Comparison of ENCODE assay signal across 9 mouse cellular contexts in the genomic region with DNA sequence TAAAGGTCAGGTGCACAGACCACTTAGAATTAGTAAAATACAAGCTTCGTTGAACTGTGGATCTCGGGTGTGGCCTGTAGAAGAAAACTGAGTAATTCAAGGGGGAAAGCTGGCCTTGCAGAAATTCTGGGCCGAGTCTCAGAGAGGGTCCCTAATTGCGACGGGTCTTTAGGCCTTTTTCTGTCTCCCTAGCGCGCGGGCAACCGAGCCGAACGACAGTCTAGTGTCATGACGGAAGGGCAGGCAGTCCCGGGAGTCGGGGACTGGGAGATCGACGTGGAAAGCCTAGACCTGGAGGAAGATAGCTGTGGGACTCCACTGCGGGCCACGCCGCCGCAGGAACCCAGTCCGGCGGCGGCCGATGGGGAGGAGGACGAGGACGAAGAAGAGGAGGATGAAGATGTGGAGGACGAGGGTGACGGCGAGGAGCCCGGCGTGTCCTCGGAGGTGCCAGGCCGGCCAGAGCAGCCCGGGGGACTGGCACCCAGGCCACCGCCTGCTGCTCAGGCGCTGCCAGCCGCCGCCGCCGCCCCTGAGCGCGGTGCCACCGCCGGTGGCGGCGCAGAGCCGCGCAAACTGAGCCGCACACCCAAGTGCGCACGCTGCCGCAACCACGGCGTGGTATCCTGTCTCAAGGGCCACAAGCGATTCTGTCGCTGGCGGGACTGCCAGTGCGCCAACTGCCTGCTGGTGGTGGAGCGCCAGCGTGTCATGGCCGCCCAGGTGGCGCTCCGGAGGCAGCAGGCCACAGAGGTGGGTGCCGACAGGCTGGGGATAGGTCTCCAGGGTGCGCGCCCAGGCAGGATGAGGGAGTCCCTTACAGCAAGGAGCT. TPM values are rescaled to one million over a fixed set of nuclear protein-coding genes. Genes with fewer than 3 reads are reported as not detected.
DNase-seq lines count a peak whose midpoint lies in the region; ATAC-seq and TF ChIP-seq lines count a peak whose summit lies in the region.
"Had no signal": no experiment of that assay in that cellular context is flagged by ENCODE, and none has a peak within 500 bp of the region (broad histone marks: within the 10 kb centered on the region; RNA-seq: fewer than 3 reads in every experiment).

No protein-coding gene starts in this region.

- H3K4me2 ChIP-seq in embryonic facial prominence, embryonic 13.5 days: peak overlapping the region; percentile 75
- peak overlapping the region; percentile 72 for H3K4me2 ChIP-seq in neural tube, embryonic 12.5 days (replicated peaks)

- TF ChIP-seq CTCF in C2C12 (IDR thresholded peaks at IDR 0.05; ENCODE audit: control insufficient read depth, insufficient read depth, insufficient read length): peak; percentile 41

- H3K9ac ChIP-seq in embryonic facial prominence, embryonic 13.5 days: peak overlapping the region; percentile 70
- H3K9ac ChIP-seq in neural tube, embryonic 12.5 days: peak overlapping the region; percentile 38; the same call in 1 of the 2 replicates

- peak overlapping the region; percentile 39 for H3ac ChIP-seq in C2C12 (ENCODE audit: control insufficient read depth, insufficient read length, low read depth)

- H3K79me3 ChIP-seq in C2C12 (ENCODE audit: low read depth): no peaks in the 10 kb centered on the region

- no peak overlapping the region for H3K27ac ChIP-seq in embryonic facial prominence, embryonic 13.5 days
- peak overlapping the region; percentile 56; the same call in 1 of the 2 replicates for H3K27ac ChIP-seq in limb, embryonic 10.5 days
- H3K27ac ChIP-seq in neural tube, embryonic 12.5 days: no peak overlapping the region

- H3K79me2 ChIP-seq in C2C12 (ENCODE audit: control insufficient read depth, insufficient read depth): no peaks in the 10 kb centered on the region

- DNase-seq in embryo, embryonic 11 days: peak; percentile 41
- no peak for DNase-seq in embryo, embryonic 9.5 days (ENCODE audit: extremely low spot score)
- peak; percentile 13 to 31 for DNase-seq in heart, postnatal 14 days
- DNase-seq in limb, embryonic 10.5 days (ENCODE audit: low spot score): peak; percentile 73
- no peak for DNase-seq in MN1 (ENCODE audit: low spot score)

- no peaks in the 10 kb centered on the region for H3K36me3 ChIP-seq in C2C12 (ENCODE audit: control insufficient read depth, insufficient read depth)
- H3K36me3 ChIP-seq in embryonic facial prominence, embryonic 13.5 days: no peaks in the 10 kb centered on the region
- no peaks in the 10 kb centered on the region for H3K36me3 ChIP-seq in limb, embryonic 10.5 days
- no peaks in the 10 kb centered on the region for H3K36me3 ChIP-seq in neural tube, embryonic 12.5 days

- WGBS in embryonic facial prominence, embryonic 13.5 days: under 1% methylated on average over 65 of the region's 66 CpGs
- under 1% methylated on average over 66 of the region's 66 CpGs for WGBS in limb, embryonic 10.5 days
- WGBS in neural tube, embryonic 12.5 days: under 1% methylated on average over 66 of the region's 66 CpGs

- no peaks in the 10 kb centered on the region for H3K27me3 ChIP-seq in C2C12 (ENCODE audit: control insufficient read depth, insufficient read depth, insufficient read length)
- peaks cover 99% of the 10 kb centered on the region for H3K27me3 ChIP-seq in embryonic facial prominence, embryonic 13.5 days
- H3K27me3 ChIP-seq in limb, embryonic 10.5 days (ENCODE audit: low read depth, poor library complexity, severe bottlenecking): peaks cover 99% of the 10 kb centered on the region
- H3K27me3 ChIP-seq in neural tube, embryonic 12.5 days (replicated peaks): peaks cover 96% of the 10 kb centered on the region

- peaks cover 26% of the 10 kb centered on the region for H3K4me1 ChIP-seq in embryonic facial prominence, embryonic 13.5 days
- H3K4me1 ChIP-seq in limb, embryonic 10.5 days: peaks cover 32% of the 10 kb centered on the region
- H3K4me1 ChIP-seq in neural tube, embryonic 12.5 days: peaks cover 18% of the 10 kb centered on the region

- H3K9me3 ChIP-seq in embryonic facial prominence, embryonic 13.5 days: no peaks in the 10 kb centered on the region
- H3K9me3 ChIP-seq in limb, embryonic 10.5 days (replicated peaks): no peaks in the 10 kb centered on the region
- H3K9me3 ChIP-seq in neural tube, embryonic 12.5 days: no peaks in the 10 kb centered on the region

- 0 out of 2 replicates have a peak, but pooled peaks have one; percentile 17 for ATAC-seq in embryonic facial prominence, embryonic 13.5 days (ENCODE audit: insufficient number of reproducible peaks, insufficient read depth, low FRiP score, low TSS enrichment, low read depth)
- ATAC-seq in neural tube, embryonic 12.5 days (ENCODE audit: low FRiP score, low read depth): no peak

- H3K4me3 ChIP-seq in C2C12 (ENCODE audit: insufficient read depth, poor library complexity, severe bottlenecking): peak overlapping the region; percentile 23
- H3K4me3 ChIP-seq in embryonic facial prominence, embryonic 13.5 days: peak overlapping the region; percentile 49
- H3K4me3 ChIP-seq in limb, embryonic 10.5 days: peak overlapping the region; percentile 55
- H3K4me3 ChIP-seq in neural tube, embryonic 12.5 days: peak overlapping the region; percentile 36

- intact Hi-C loops in heart, postnatal 14 days (cut with DNase I): loop anchor here (5.0 kb wide), 1 partner anchor 66 kb away; no protein-coding TSS in a partner anchor

TF ChIP-seq in C2C12, 6 proteins besides CTCF, POLR2A, EP300 and RAD21:
- TF ChIP-seq CEBPB (IDR thresholded peaks at IDR 0.05; ENCODE audit: low read depth) (no peak), MYOD1 (IDR thresholded peaks at IDR 0.05; ENCODE audit: control insufficient read depth, insufficient read length, low read depth) (no peak), MYOG (IDR thresholded peaks at IDR 0.05; ENCODE audit: control insufficient read depth, extremely low read depth, insufficient read length) (no peak), USF1 (IDR thresholded peaks at IDR 0.05; ENCODE audit: low read depth) (no peak), MAX (IDR thresholded peaks at IDR 0.05) (no peak), FOSL1 (IDR thresholded peaks at IDR 0.05; ENCODE audit: insufficient read depth, low read length, poor library complexity, severe bottlenecking) (no peak)
TF ChIP-seq in C2C12: peak in this region for 0.

RNA-seq across cellular contexts. Expression of gene Dmrt2, which starts 1.2 kb away (rescaled TPM):
- polyA plus RNA-seq in C2C12 (2012; fragmentation: generic; extraction: Trizol): 1.4 TPM
- 8.7 and 11.5 TPM in 2 replicates for polyA plus RNA-seq in embryonic facial prominence, embryonic 13.5 days (2015; fragmentation: Nextera tagmentation; extraction: Ambion mirVana)
- under 1 TPM; 0.19 to 0.44 TPM for total RNA-seq in heart, postnatal 14 days (2021)
- 2.6 and 5.6 TPM in 2 replicates for polyA plus RNA-seq in limb, embryonic 10.5 days (2016; fragmentation: Nextera tagmentation; extraction: Ambion mirVana)
- polyA plus RNA-seq in neural tube, embryonic 12.5 days (2016; fragmentation: Nextera tagmentation; extraction: Ambion mirVana): 8.3 and 9.2 TPM in 2 replicates
- total RNA-seq: hematopoietic stem cell, adult 5-6 weeks had no signal

Comparison
In these comparisons a context has a peak if more than half of its experiments do, and no peak if none do; other contexts are left out.
1. DNase-seq: peak in embryo, embryonic 11 days (single experiment), heart, postnatal 14 days (2 of 2) and limb, embryonic 10.5 days (single experiment); none in embryo, embryonic 9.5 days (single experiment) and MN1 (single experiment).
2. Peak in every context shown above with its lines, with median percentiles within 50 percentile points of each other: H3K4me3 ChIP-seq.